In the genomic region with DNA sequence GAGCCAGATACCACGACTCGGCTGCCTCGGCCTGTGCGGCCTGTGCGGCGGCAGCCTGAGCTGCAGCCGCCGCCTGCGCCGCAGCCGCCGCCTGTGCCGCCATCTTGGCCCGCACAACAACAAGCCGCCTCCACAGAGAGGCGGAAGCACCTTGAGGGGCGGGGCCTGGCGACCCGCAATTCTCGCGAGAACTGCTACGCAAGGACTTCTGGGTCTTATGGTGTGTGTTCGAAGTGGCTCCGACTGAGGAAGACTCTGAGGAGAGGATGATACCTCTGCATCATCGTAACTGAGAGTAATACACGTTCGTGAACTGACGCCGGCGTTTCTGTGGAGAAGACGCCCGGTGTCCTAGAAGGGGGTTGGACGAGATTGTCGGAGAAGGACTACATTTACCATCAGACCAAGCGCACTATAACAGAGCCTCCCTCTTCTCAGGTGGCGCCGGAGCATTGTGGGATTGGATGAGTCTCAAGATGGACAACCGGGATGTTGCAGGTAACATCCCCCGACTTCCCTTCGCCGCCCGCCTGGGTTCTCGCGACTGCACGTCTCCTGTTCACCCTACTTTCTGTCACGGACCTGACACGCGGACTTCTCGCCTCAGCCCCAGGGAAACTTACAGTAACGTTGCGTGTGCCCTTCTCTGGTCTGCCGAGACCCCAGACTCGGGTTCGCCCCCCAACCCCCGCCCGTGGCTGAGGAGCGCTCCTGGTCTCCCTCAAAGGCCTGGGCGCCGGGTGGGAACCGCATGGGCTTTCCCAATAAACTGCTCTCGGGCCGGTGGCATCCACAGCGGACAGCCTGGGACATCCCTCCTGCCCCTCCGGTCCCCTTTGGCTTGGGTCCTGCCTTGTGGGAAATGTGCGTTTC, we compare ENCODE assay signal across 8 mouse cellular contexts. TPM values are rescaled to one million over a fixed set of nuclear protein-coding genes. Genes with fewer than 3 reads are reported as not detected.
DNase-seq lines count a peak whose midpoint lies in the region; ATAC-seq and TF ChIP-seq lines count a peak whose summit lies in the region.

A gene (minus strand): TSS at position 152 of the 873 bp plus-strand sequence.
A gene (plus strand): TSS at position 231 of the 873 bp plus-strand sequence.

- WGBS in embryonic facial prominence, embryonic 13.5 days = under 1% methylated on average over 65 of the region's 65 CpGs
- WGBS in kidney, adult 2 months = under 1% methylated on average over 65 of the region's 65 CpGs
- under 1% methylated on average over 65 of the region's 65 CpGs for WGBS in limb, embryonic 12.5 days
- WGBS in midbrain, embryonic 15.5 days = under 1% methylated on average over 65 of the region's 65 CpGs
- WGBS in spleen, adult 2 months = under 1% methylated on average over 65 of the region's 65 CpGs

- TF ChIP-seq POLR2A in kidney, adult 2 months (IDR thresholded peaks at IDR 0.05; ENCODE audit: low read depth, low read length) = peak; percentile 30
- peak; percentile 89 for TF ChIP-seq POLR2A in spleen, adult 2 months (IDR thresholded peaks at IDR 0.05; ENCODE audit: low read depth, low read length)

- H3K4me1 ChIP-seq in embryonic facial prominence, embryonic 13.5 days = peaks cover 33% of the 10 kb centered on the region
- peaks cover 24% of the 10 kb centered on the region; the same call in 1 of the 2 replicates for H3K4me1 ChIP-seq in kidney, adult 2 months (ENCODE audit: control insufficient read depth, insufficient read depth, low read length)
- H3K4me1 ChIP-seq in limb, embryonic 12.5 days (replicated peaks) = peaks cover 28% of the 10 kb centered on the region
- H3K4me1 ChIP-seq in midbrain, embryonic 15.5 days = peaks cover 39% of the 10 kb centered on the region
- H3K4me1 ChIP-seq in spleen, adult 2 months (ENCODE audit: control insufficient read depth, insufficient read depth, insufficient read length) = peaks cover 9% of the 10 kb centered on the region; the same call in 1 of the 2 replicates

- 0 out of 2 replicates have a peak, but pooled peaks cover 3% of the 10 kb centered on the region for H3K36me3 ChIP-seq in embryonic facial prominence, embryonic 13.5 days
- H3K36me3 ChIP-seq in kidney, adult 2 months (ENCODE audit: control insufficient read depth, insufficient read depth, low read length) = no peaks in the 10 kb centered on the region
- peaks cover 11% of the 10 kb centered on the region; the same call in 1 of the 2 replicates for H3K36me3 ChIP-seq in limb, embryonic 12.5 days
- H3K36me3 ChIP-seq in midbrain, embryonic 15.5 days (replicated peaks) = peaks cover 3% of the 10 kb centered on the region; the same call in 1 of the 2 replicates
- H3K36me3 ChIP-seq in spleen, adult 2 months (ENCODE audit: control insufficient read depth, insufficient read depth, low read length) = no peaks in the 10 kb centered on the region

- H3K27me3 ChIP-seq in embryonic facial prominence, embryonic 13.5 days = no peaks in the 10 kb centered on the region
- no peaks in the 10 kb centered on the region for H3K27me3 ChIP-seq in kidney, adult 2 months (replicated peaks; ENCODE audit: control insufficient read depth, insufficient read depth, low read length)
- no peaks in the 10 kb centered on the region for H3K27me3 ChIP-seq in limb, embryonic 12.5 days
- no peaks in the 10 kb centered on the region for H3K27me3 ChIP-seq in midbrain, embryonic 15.5 days (replicated peaks)
- no peaks in the 10 kb centered on the region for H3K27me3 ChIP-seq in spleen, adult 2 months (ENCODE audit: control insufficient read depth, insufficient read depth, low read length)

- no peak for TF ChIP-seq CTCF in kidney, adult 2 months (conservative IDR thresholded peaks at IDR 0.05; ENCODE audit: insufficient read depth, insufficient read length, low read depth, low read length)
- TF ChIP-seq CTCF in spleen, adult 2 months (IDR thresholded peaks at IDR 0.05; ENCODE audit: extremely low read depth, insufficient read depth, insufficient read length, insufficient replicate concordance) = no peak

- peak within 1 kb of the TSS; percentile 98 for H3K9ac ChIP-seq in embryonic facial prominence, embryonic 13.5 days
- H3K9ac ChIP-seq in limb, embryonic 12.5 days (replicated peaks) = peak within 1 kb of the TSS; percentile 96
- peak within 1 kb of the TSS; percentile 94 for H3K9ac ChIP-seq in midbrain, embryonic 15.5 days

- peak; percentile 93 for DNase-seq in 3134 (ENCODE audit: extremely low read depth, insufficient read length, low spot score)
- DNase-seq in adrenal gland, postnatal 36 days = peak; percentile 97 to 98
- peak; percentile 97 to 98 for DNase-seq in heart, adult 18-20 months
- DNase-seq in kidney, adult 2 months = peak; percentile 98
- DNase-seq in spleen, adult 2 months (ENCODE audit: low read depth in 1 of 2, low spot score in 2 of 2) = peak; percentile 96

- H3K9me3 ChIP-seq in embryonic facial prominence, embryonic 13.5 days = no peaks in the 10 kb centered on the region
- H3K9me3 ChIP-seq in limb, embryonic 12.5 days = no peaks in the 10 kb centered on the region
- H3K9me3 ChIP-seq in midbrain, embryonic 15.5 days = no peaks in the 10 kb centered on the region

- H3K4me2 ChIP-seq in embryonic facial prominence, embryonic 13.5 days = peak within 1 kb of the TSS; percentile 97
- peak within 1 kb of the TSS; percentile 96 for H3K4me2 ChIP-seq in limb, embryonic 12.5 days
- peak within 1 kb of the TSS; percentile 78 for H3K4me2 ChIP-seq in midbrain, embryonic 15.5 days

- peak; percentile 92 for ATAC-seq in embryonic facial prominence, embryonic 13.5 days (ENCODE audit: insufficient number of reproducible peaks, insufficient read depth, low FRiP score, low TSS enrichment, low read depth)
- ATAC-seq in limb, embryonic 12.5 days (ENCODE audit: insufficient number of reproducible peaks, insufficient read depth, low FRiP score, low TSS enrichment, low read depth) = peak; percentile 94
- ATAC-seq in midbrain, embryonic 15.5 days (replicated peaks) = peak; percentile 98

- peak within 1 kb of the TSS; percentile 86 for H3K27ac ChIP-seq in embryonic facial prominence, embryonic 13.5 days
- peak within 1 kb of the TSS; percentile 96 for H3K27ac ChIP-seq in kidney, adult 2 months (ENCODE audit: insufficient read depth, low read depth, low read length)
- H3K27ac ChIP-seq in limb, embryonic 12.5 days = peak within 1 kb of the TSS; percentile 57
- H3K27ac ChIP-seq in midbrain, embryonic 15.5 days = peak within 1 kb of the TSS; percentile 89
- H3K27ac ChIP-seq in spleen, adult 2 months (ENCODE audit: insufficient read depth, low read length) = peak within 1 kb of the TSS; percentile 91

- H3K4me3 ChIP-seq in embryonic facial prominence, embryonic 13.5 days = peak within 1 kb of the TSS; percentile 96
- peak within 1 kb of the TSS; percentile 83 for H3K4me3 ChIP-seq in kidney, adult 2 months (ENCODE audit: insufficient read depth, low read depth, low read length)
- peak within 1 kb of the TSS; percentile 86 for H3K4me3 ChIP-seq in limb, embryonic 12.5 days (replicated peaks)
- peak within 1 kb of the TSS; percentile 85 for H3K4me3 ChIP-seq in midbrain, embryonic 15.5 days
- peak within 1 kb of the TSS; percentile 78 for H3K4me3 ChIP-seq in spleen, adult 2 months (ENCODE audit: extremely low read depth, insufficient read depth, insufficient read length)

RNA-seq across cellular contexts. Expression of the first gene that starts in this region (rescaled TPM):
- total RNA-seq in adrenal gland, postnatal 36 days (2021) = 10 to 100 TPM; 56.7 to 63.4 TPM
- 60.3 and 63.7 TPM in 2 replicates for polyA plus RNA-seq in embryonic facial prominence, embryonic 13.5 days (2015; fragmentation: Nextera tagmentation; extraction: Ambion mirVana)
- total RNA-seq in heart, adult 18-20 months (2021) = 10 to 100 TPM; 30.7 to 32.2 TPM
- 47.1 and 63.3 TPM in 2 replicates for polyA plus RNA-seq in kidney, adult 2 months (2012; rRNA removed)
- 62.7 and 65.3 TPM in 2 replicates for polyA plus RNA-seq in limb, embryonic 12.5 days (2016; fragmentation: Nextera tagmentation; extraction: Ambion mirVana)
- 87.5 and 87.8 TPM in 2 replicates for polyA plus RNA-seq in midbrain, embryonic 15.5 days (2015; fragmentation: Nextera tagmentation; extraction: Ambion mirVana)
- polyA plus RNA-seq in spleen, adult 2 months (2012; rRNA removed) = 83.3 and 108 TPM in 2 replicates

RNA-seq across cellular contexts. Expression of the second gene that starts in this region (rescaled TPM):
- 10 to 100 TPM; 30.9 to 31.5 TPM for total RNA-seq in adrenal gland, postnatal 36 days (2021)
- 51.1 and 56.5 TPM in 2 replicates for polyA plus RNA-seq in embryonic facial prominence, embryonic 13.5 days (2015; fragmentation: Nextera tagmentation; extraction: Ambion mirVana)
- 10 to 100 TPM; 15.8 to 17.6 TPM for total RNA-seq in heart, adult 18-20 months (2021)
- 9.0 and 10.9 TPM in 2 replicates for polyA plus RNA-seq in kidney, adult 2 months (2012; rRNA removed)
- polyA plus RNA-seq in limb, embryonic 12.5 days (2016; fragmentation: Nextera tagmentation; extraction: Ambion mirVana) = 55.9 and 58.9 TPM in 2 replicates
- polyA plus RNA-seq in midbrain, embryonic 15.5 days (2015; fragmentation: Nextera tagmentation; extraction: Ambion mirVana) = 65.4 and 65.9 TPM in 2 replicates
- 8.9 and 9.4 TPM in 2 replicates for polyA plus RNA-seq in spleen, adult 2 months (2012; rRNA removed)

Comparison
In these comparisons a context has a peak if more than half of its experiments do, and no peak if none do; other contexts are left out.
1. Peak in every context shown above with its lines: DNase-seq, ATAC-seq, H3K4me3 ChIP-seq and H3K27ac ChIP-seq.